Mouse (Mus musculus): Measurements from ENCODE around the gene Nadsyn1. TPM values are rescaled to one million over a fixed set of nuclear protein-coding genes. Genes with fewer than 3 reads are reported as not detected.

Nadsyn1 gene
- total RNA-seq, 2 experiments from 2014 or later = 10.4 to 14.4 TPM

DNA sequence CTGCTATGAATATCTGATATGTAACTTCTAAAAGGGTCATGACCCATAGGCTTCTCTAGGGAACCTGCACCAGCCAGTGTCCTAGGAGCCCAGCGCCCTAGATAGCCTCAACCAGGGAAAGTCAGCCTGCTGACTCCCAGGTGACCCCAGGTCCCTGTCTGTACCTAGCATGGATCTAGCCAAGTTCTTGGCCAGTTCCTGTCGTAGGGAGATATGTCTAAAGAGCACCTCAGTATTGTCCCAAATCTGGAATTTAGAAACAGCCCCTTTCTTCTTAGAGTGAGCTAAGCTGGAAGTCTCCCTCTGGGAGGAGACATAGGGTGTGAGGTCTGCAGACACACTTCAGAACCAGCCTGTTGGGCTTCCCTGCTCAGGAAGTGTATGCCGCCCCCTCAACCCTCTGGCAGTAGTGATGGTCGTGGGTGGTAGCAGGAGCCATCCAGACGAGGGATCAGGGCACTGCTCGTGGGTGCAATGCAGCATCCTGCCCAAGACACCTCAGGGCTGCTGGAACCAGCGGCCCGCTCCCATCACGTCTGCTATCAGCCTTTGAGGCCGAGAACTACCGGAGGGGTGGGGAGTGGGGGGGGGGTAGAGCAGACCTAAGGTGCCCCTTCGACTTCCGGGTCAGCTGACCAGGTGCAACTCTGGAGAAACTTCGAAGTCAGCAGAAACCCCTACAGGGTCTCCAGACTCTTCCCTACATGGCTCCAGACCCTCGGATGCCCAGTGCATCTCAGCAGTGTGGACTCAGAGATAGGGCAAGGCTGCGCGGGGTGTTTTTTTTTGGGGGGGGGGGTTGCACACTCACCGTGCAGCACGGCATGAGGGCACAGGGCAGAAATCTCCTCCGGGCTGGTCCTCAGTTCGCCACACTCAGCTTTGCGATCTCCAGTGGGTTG, 66.3 kb downstream of the Nadsyn1 start, which contains the start of gene Osbpl5:
Gene Osbpl5, minus strand, starts transcription at position 861 of the 902 bp plus-strand sequence.
- DNase-seq (ENCODE audit: low spot score in 2 of 2) = no peak

- no peak for DNase-seq (ENCODE audit: low spot score in 2 of 2)
Observed at GRCm38 (mm10) chr7:143755357-143756124, 67.1 kb downstream of the Nadsyn1 start.

DNA sequence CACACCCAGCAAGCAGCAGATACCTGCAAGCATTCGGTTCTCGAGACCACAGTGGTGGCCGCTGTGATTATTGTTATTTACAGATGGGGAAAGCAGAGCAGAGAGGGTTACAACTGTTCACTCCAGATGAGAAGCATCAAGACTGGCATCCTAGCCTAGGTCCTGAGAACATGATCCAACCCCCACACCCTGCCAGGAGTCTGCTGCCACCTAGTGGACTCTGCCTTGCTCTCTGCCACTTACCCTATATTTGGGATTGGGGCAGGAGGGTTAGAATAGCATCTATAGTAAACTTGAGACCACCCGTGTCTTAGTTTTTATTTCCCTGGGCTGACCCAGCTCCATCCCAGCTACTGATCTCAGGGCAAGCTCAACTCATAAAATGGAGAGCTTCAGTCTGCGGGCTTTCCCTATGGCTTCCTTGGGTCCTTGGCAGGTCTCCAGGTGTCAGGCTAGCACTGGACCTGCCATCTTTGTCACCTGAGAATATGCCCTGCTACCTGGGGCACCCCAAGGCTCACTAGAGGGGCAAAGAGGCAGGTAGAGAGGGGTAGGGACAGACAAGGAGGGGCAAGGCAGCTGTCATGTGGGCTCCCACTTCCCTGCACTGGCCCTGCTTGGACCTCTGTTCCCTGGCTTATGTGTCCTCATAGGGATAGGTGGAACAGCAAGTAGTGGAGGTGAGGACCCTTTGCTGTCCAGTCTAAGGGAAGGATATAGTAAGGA, 68.5 kb downstream of the Nadsyn1 start:
- DNase-seq (ENCODE audit: low spot score in 2 of 2) = peak in 1 of 2 experiments; percentile 52

- no peak for DNase-seq (ENCODE audit: low spot score in 2 of 2)
Observed at GRCm38 (mm10) chr7:143752606-143753005, 70.0 kb downstream of the Nadsyn1 start.

- no peak for DNase-seq (ENCODE audit: low spot score in 2 of 2)
Observed at GRCm38 (mm10) chr7:143752056-143752455, 70.6 kb downstream of the Nadsyn1 start.

DNA sequence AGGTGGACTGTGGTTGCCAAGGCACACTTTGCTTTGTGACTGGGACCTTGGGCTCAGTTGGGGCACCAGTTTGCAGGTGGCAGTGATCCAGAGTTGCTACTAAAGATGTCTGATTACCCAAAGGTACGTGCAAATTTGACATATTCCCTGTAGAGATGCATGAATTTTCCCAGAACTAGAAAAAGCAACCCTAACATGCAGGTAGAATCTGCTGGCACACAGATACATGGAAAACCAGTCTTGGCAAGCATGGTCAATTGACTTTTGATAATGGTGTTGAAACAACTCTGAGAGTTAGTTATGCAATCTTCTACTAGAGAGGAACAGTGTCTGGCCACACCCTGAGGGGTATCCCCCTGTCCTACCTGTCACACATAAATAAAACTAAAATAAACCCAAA, 71.3 kb downstream of the Nadsyn1 start:
- no peak for DNase-seq (ENCODE audit: low spot score in 2 of 2)

DNA sequence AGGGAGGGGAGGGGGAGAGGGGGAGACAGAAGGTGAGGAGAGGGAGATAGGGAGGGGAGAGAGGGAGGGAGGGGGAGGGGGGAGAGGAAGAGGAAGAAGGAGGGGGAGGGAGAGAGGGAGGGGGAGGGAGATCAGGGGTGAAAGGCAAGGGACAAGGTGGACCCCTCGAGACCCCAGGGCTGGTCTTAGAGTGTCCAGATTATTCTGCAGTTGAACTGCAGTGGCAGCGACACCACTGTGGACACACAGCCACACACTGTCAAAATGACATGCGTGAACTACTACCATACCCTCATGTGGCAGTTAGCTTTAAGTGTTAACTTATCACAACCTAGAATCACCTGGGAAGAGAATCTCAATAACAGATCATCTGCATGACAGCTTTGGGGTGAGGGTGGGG, 73.6 kb downstream of the Nadsyn1 start:
- no peak for DNase-seq (ENCODE audit: low spot score in 2 of 2)

DNA sequence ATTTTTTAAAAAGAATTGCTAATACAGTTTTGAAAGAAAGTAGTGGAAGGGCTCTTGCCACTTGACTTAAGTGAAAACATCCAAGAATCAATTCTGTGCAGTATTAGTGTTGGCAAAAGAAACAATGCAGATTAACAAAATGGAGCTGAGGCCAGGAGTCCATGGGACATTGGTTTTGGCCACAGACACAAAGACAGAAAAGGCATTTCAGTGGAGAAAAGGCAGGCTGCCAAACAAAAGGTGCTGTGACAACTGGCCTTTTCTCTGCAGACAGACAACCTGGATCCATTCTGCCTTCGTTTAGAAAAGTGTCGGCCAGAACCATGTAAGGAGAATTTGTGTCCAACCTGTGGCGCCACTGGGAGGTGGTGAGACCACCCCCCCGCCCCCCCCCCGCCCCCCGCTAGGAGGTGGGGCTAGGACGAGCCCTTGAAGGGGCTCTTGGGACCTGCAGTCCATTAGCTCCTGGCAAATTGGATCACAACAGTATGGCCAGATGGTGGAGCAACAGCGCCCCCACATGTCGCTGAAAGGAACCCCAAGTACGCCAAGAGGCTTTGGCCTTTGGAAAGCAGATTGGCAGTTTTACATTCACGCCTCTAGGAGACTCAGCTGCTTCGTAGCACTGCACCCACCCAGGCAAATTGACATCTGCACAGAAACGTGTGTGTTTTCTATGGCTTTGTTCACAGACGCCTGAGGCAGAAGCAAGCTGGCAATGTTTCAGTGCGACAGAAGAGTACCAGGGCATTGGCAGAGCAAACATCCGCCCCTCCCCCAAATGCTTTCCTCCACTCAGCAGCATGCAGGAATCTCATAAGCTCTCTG, 74.4 kb downstream of the Nadsyn1 start:
- DNase-seq (ENCODE audit: low spot score in 2 of 2) = peak; percentile 86 to 89

Small RNA genes within 50 kb of the gene (microRNA-seq; reads per million reads assigned to microRNA genes)
- gene Gm22064 (ENCODE audit: borderline number of aligned reads in 2 of 2) = 0 reads per million in 2 experiments

Other genes with a start within 250 kb of the Nadsyn1 start
- gene Cars, start 222.8 kb downstream of the Nadsyn1 start, total RNA-seq (2021) = 10 to 100 TPM; 54.1 to 61.1 TPM
- gene Tnfrsf26, start 194.1 kb downstream of the Nadsyn1 start, total RNA-seq (2021) = 1 to 10 TPM in 1 of 2 experiments, under 1 TPM in 1; 0.86 to 1.1 TPM
- gene Tnfrsf22, start 173.2 kb downstream of the Nadsyn1 start, total RNA-seq (2021) = 1 to 10 TPM; 5.7 to 7.7 TPM
- 1 to 10 TPM; 2.8 to 3.7 TPM for gene Tnfrsf23, start 137.0 kb downstream of the Nadsyn1 start, total RNA-seq (2021)
- gene Osbpl5, start 65.9 kb downstream of the Nadsyn1 start, total RNA-seq (2021) = 10 to 100 TPM; 24.5 to 29.1 TPM
- 1 to 10 TPM; 1.7 to 2.2 TPM for gene Mrgprg, start 55.9 kb downstream of the Nadsyn1 start, total RNA-seq (2021)
- gene Mrgpre, start 38.3 kb downstream of the Nadsyn1 start, total RNA-seq (2021) = 1 to 10 TPM; 2.3 to 2.9 TPM
- 1,000 to 10,000 TPM in 1 of 2 experiments, 100 to 1,000 TPM in 1; 730 to 1,067 TPM for gene Dhcr7, start 296 bp upstream of the Nadsyn1 start, total RNA-seq (2021)
- not detected for gene Gm498, start 44.0 kb upstream of the Nadsyn1 start, total RNA-seq (2021)
- gene Shank2, start 179.1 kb upstream of the Nadsyn1 start, total RNA-seq (2021) = 10 to 100 TPM in 1 of 2 experiments, 1 to 10 TPM in 1; 8.1 to 18.5 TPM